Mouse (Mus musculus): ENCODE measurements around the gene Olfr1262. TPM values are rescaled to one million over a fixed set of nuclear protein-coding genes. Genes with fewer than 3 reads are reported as not detected.

Gene Olfr1262
- not detected for total RNA-seq (2023)

GRCm38 (mm10) chr2:89999845-90000244, at the start of gene Olfr1262:
Gene Olfr1262, plus strand, starts transcription at chr2:90000145.

GRCm38 (mm10) chr2:89974184-89974583, 25.8 kb upstream of the Olfr1262 start, which contains the start of gene Olfr1260:
Gene Olfr1260, plus strand, starts transcription at chr2:89974340.

GRCm38 (mm10) chr2:89990921-89991320, 9.0 kb upstream of the Olfr1262 start, which contains the start of gene Olfr1261:
Gene Olfr1261, plus strand, starts transcription at chr2:89991221.

GRCm38 (mm10) chr2:90011831-90012230, 11.9 kb downstream of the Olfr1262 start, which contains the start of gene Olfr1263:
Gene Olfr1263, plus strand, starts transcription at chr2:90012131.

GRCm38 (mm10) chr2:90025477-90025876, 25.5 kb downstream of the Olfr1262 start, which contains the start of gene Olfr1264:
Gene Olfr1264, minus strand, starts transcription at chr2:90025577.

GRCm38 (mm10) chr2:90035037-90035436, 35.1 kb downstream of the Olfr1262 start, which contains the start of gene Olfr1265:
Gene Olfr1265, plus strand, starts transcription at chr2:90035337.

Other genes starting within 250 kb of the Olfr1262 start
- not detected for gene Olfr1253, start 243.1 kb upstream of the Olfr1262 start, total RNA-seq (2023)
- not detected for gene Olfr1254, start 206.5 kb upstream of the Olfr1262 start, total RNA-seq (2023)
- not detected for gene Olfr1255, start 188.1 kb upstream of the Olfr1262 start, total RNA-seq (2023)
- gene Olfr1256, start 158.6 kb upstream of the Olfr1262 start, total RNA-seq (2023) = not detected
- not detected for gene Olfr48, start 151.9 kb upstream of the Olfr1262 start, total RNA-seq (2023)
- gene Olfr1257, start 121.7 kb upstream of the Olfr1262 start, total RNA-seq (2023) = not detected
- not detected for gene Olfr1258, start 72.8 kb upstream of the Olfr1262 start, total RNA-seq (2023)
- gene Olfr1259, start 51.5 kb upstream of the Olfr1262 start, total RNA-seq (2023) = not detected
- not detected for gene Olfr1260, start 25.8 kb upstream of the Olfr1262 start, total RNA-seq (2023)
- gene Olfr1261, start 8.9 kb upstream of the Olfr1262 start, total RNA-seq (2023) = not detected
- not detected for gene Olfr1263, start 12.0 kb downstream of the Olfr1262 start, total RNA-seq (2023)
- gene Olfr1264, start 25.4 kb downstream of the Olfr1262 start, total RNA-seq (2023) = not detected
- not detected for gene Olfr1265, start 35.2 kb downstream of the Olfr1262 start, total RNA-seq (2023)
- not detected for gene Olfr140, start 63.4 kb downstream of the Olfr1262 start, total RNA-seq (2023)
- gene Olfr1269, start 121.3 kb downstream of the Olfr1262 start, total RNA-seq (2023) = not detected
- gene Olfr32, start 142.2 kb downstream of the Olfr1262 start, total RNA-seq (2023) = not detected
- gene Olfr1270, start 152.9 kb downstream of the Olfr1262 start, total RNA-seq (2023) = not detected
- under 1 TPM in 1 of 2 experiments, not detected in 1; 0.22 TPM for gene Olfr1506, start 224.3 kb downstream of the Olfr1262 start, total RNA-seq (2023)